ENCODE assay signal across 8 mouse cellular contexts in the genomic region with DNA sequence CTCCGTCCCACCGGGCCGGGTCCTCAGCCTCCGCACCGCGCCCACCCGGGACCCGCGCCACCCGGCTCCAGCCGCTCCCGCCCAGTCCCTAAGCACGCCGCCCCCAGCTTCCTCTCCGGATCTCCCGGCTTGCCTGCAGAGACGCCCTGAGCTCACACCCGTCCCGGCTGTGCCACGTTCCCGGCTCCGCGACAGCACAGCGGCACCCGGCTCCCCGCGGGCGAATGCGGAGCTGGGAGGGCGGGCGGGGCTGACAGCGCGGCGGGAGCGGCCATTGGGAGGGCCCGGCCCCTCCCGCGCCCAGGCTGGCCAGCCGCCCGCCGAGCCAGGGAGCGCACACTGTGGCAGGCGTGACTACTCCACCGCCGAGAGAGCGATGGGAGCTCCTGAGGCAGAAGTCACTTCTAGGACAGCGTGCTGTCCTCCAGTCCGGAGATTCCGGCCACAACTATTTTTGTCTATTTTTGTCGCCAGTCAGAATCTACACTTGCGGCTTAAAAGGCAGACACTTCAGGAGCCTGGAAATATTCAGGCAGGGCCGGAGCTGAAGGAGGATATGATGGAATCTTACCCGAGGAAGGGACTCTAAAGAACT. TPM values are rescaled to one million over a fixed set of nuclear protein-coding genes. Genes with fewer than 3 reads are reported as not detected.
DNase-seq lines count a peak whose midpoint lies in the region; ATAC-seq and TF ChIP-seq lines count a peak whose summit lies in the region.

Gene Heatr5a, minus strand, starts transcription at position 252 of the 595 bp plus-strand sequence.

- H3K27me3 ChIP-seq in ES-Bruce4 (ENCODE audit: control insufficient read depth, insufficient read depth, low read length, poor library complexity, severe bottlenecking): no peaks in the 10 kb centered on the region
- no peaks in the 10 kb centered on the region for H3K27me3 ChIP-seq in forebrain, embryonic 14.5 days (replicated peaks; ENCODE audit: control insufficient read depth, insufficient read depth, low read length)

- DNase-seq in forebrain, embryonic 14.5 days (ENCODE audit: low spot score): peak; percentile 92
- peak; percentile 96 to 97 for DNase-seq in heart, postnatal 14 days
- peak; percentile 79 to 92 for DNase-seq in layer of hippocampus, adult 18-20 months (ENCODE audit: low spot score in 2 of 2)
- peak; percentile 86 for DNase-seq in lung, adult 2 months
- peak; percentile 72 to 74 for DNase-seq in thymus, adult 18-20 months

- peak; percentile 94 for ATAC-seq in cerebellum, adult (ENCODE audit: insufficient number of reproducible peaks, low FRiP score, low TSS enrichment)
- peak; percentile 98 for ATAC-seq in forebrain, embryonic 14.5 days
- ATAC-seq in neutrophil, adult 5-6 weeks (ENCODE audit: extremely low read depth, insufficient number of reproducible peaks, low FRiP score, poor library complexity, severe bottlenecking): peak; percentile 95

- TF ChIP-seq POLR2A in ES-Bruce4 (IDR thresholded peaks at IDR 0.05; ENCODE audit: insufficient read depth, low read length): no peak
- peak; percentile 47; the same call in 1 of the 2 replicates for TF ChIP-seq POLR2A in lung, adult 2 months (IDR thresholded peaks at IDR 0.05; ENCODE audit: borderline replicate concordance, extremely low read depth, low read depth, low read length)

- no peaks in the 10 kb centered on the region for H3K9me3 ChIP-seq in ES-Bruce4 (replicated peaks; ENCODE audit: control insufficient read depth, insufficient read depth, low read length, poor library complexity, severe bottlenecking)
- H3K9me3 ChIP-seq in forebrain, embryonic 14.5 days (replicated peaks; ENCODE audit: control insufficient read depth, low read length): no peaks in the 10 kb centered on the region

- H3K27ac ChIP-seq in ES-Bruce4 (ENCODE audit: insufficient read depth, low read length): no peak within 1 kb of the TSS
- peak within 1 kb of the TSS; percentile 84 for H3K27ac ChIP-seq in forebrain, embryonic 14.5 days (ENCODE audit: low read depth, low read length)

- under 1% methylated on average over 52 of the region's 53 CpGs for WGBS in forebrain, embryonic 14.5 days
- under 1% methylated on average over 53 of the region's 53 CpGs for WGBS in lung, adult 2 months

- H3K4me2 ChIP-seq in forebrain, embryonic 14.5 days (ENCODE audit: low read length): peak within 1 kb of the TSS; percentile 72

- no peak for TF ChIP-seq CTCF in ES-Bruce4 (IDR thresholded peaks at IDR 0.05; ENCODE audit: low read depth, low read length)
- no peak for TF ChIP-seq CTCF in lung, adult 2 months (IDR thresholded peaks at IDR 0.05; ENCODE audit: insufficient read depth, low read length)

- H3K4me3 ChIP-seq in ES-Bruce4 (ENCODE audit: low read depth, low read length): peak within 1 kb of the TSS; percentile 80
- H3K4me3 ChIP-seq in forebrain, embryonic 14.5 days (ENCODE audit: low read depth, low read length): peak within 1 kb of the TSS; percentile 92
- peak within 1 kb of the TSS; percentile 79 for H3K4me3 ChIP-seq in lung, adult 2 months (replicated peaks; ENCODE audit: extremely low read depth, low read depth, low read length)

- H3K9ac ChIP-seq in ES-Bruce4 (ENCODE audit: low read depth, poor library complexity, severe bottlenecking): peak within 1 kb of the TSS; percentile 84
- H3K9ac ChIP-seq in forebrain, embryonic 14.5 days (ENCODE audit: low read length): peak within 1 kb of the TSS; percentile 81

- no peaks in the 10 kb centered on the region for H3K36me3 ChIP-seq in ES-Bruce4 (ENCODE audit: control insufficient read depth, insufficient read depth, low read length, poor library complexity, severe bottlenecking)
- H3K36me3 ChIP-seq in forebrain, embryonic 14.5 days (ENCODE audit: control insufficient read depth, insufficient read depth, low read length): no peaks in the 10 kb centered on the region

- TF ChIP-seq EP300 in ES-Bruce4 (IDR thresholded peaks at IDR 0.05; ENCODE audit: insufficient read depth, low read depth, low read length): peak; percentile 59; the same call in 1 of the 2 replicates

- H3K4me1 ChIP-seq in ES-Bruce4 (ENCODE audit: control insufficient read depth, insufficient read depth, low read length): no peaks in the 10 kb centered on the region
- peaks cover 4% of the 10 kb centered on the region; the same call in 1 of the 2 replicates for H3K4me1 ChIP-seq in forebrain, embryonic 14.5 days (ENCODE audit: control insufficient read depth, insufficient read depth, low read length)
- H3K4me1 ChIP-seq in lung, adult 2 months (ENCODE audit: control insufficient read depth, insufficient read depth, low read length): peaks cover 3% of the 10 kb centered on the region

- intact Hi-C loops in heart, postnatal 14 days (cut with DNase I): loop anchor here (2.0 kb wide), 1 partner anchor 32 kb away; no protein-coding TSS in a partner anchor

RNA-seq across cellular contexts. Expression of gene Heatr5a, which starts in this region (rescaled TPM):
- polyA plus RNA-seq in ES-Bruce4 (2011; ENCODE audit: insufficient read depth, insufficient read length, low read depth, missing spikeins): 34.2 and 36.3 TPM in 2 replicates
- 4.8 and 5.4 TPM in 2 replicates for polyA plus RNA-seq in forebrain, embryonic 14.5 days (2014; fragmentation: Nextera tagmentation; extraction: Ambion mirVana)
- total RNA-seq in heart, postnatal 14 days (2021): 10 to 100 TPM; 18.0 to 19.8 TPM
- 1 to 10 TPM; 7.0 to 7.8 TPM for total RNA-seq in layer of hippocampus, adult 18-20 months (2021)
- polyA plus RNA-seq in lung, adult 2 months (2012; rRNA removed): 35.0 and 50.4 TPM in 2 replicates
- total RNA-seq in neutrophil, adult 5-6 weeks (2017): 24.2 and 28.9 TPM in 2 replicates
